Comparison of ENCODE assay signal across 22 mouse cellular contexts in the genomic region with DNA sequence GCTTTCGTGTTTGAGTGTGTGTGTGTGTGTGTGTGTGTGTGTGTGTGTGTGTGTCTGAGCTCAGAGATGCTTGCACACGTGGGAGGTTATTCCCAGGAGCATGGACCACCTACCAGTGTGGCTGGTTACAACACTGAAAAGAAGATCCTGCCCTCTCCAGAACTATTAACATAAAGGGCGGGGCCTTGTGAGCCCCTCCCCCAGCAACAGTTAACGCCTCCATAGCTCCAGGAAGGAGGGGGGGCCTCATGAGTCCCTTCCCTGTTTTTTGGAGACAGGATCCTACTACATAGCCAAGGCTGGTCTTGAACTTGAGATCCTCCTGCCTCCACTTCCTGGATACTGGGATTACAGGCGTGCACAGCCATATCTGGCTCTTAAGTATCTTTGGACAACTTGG. TPM values are rescaled to one million over a fixed set of nuclear protein-coding genes. Genes with fewer than 3 reads are reported as not detected.
DNase-seq lines count a peak whose midpoint lies in the region; ATAC-seq and TF ChIP-seq lines count a peak whose summit lies in the region.
"Had no signal": no experiment of that assay in that cellular context is flagged by ENCODE, and none has a peak within 500 bp of the region (broad histone marks: within the 10 kb centered on the region; RNA-seq: fewer than 3 reads in every experiment).

No protein-coding gene starts in this region.

- no peak overlapping the region for H3K4me3 ChIP-seq in liver, postnatal 0 days (ENCODE audit: low read depth, low read length)
- no peak overlapping the region for H3K4me3 ChIP-seq in ES-E14 (ENCODE audit: insufficient read depth in 1 of 2, low read depth in 1 of 2, low read length in 2 of 2, poor library complexity in 1 of 2, severe bottlenecking in 1 of 2)
- H3K4me3 ChIP-seq: embryonic facial prominence, embryonic 10.5 days; kidney, embryonic 15.5 days; liver, embryonic 15.5 days; megakaryocyte, embryonic 14.5 days; midbrain, embryonic 13.5 days had no signal

- ATAC-seq in liver, postnatal 0 days, result no peak
- peak; percentile 6; the same call in 1 of the 2 replicates for ATAC-seq in megakaryocyte progenitor cell, adult 5-6 weeks (replicated peaks; ENCODE audit: poor library complexity)
- ATAC-seq: forebrain, postnatal 0 days; midbrain, embryonic 13.5 days had no signal

- H3K27me3 ChIP-seq in liver, postnatal 0 days (ENCODE audit: insufficient read depth, low read length), result no peaks in the 10 kb centered on the region
- H3K27me3 ChIP-seq: kidney, embryonic 15.5 days; liver, embryonic 15.5 days; midbrain, embryonic 13.5 days had no signal

- no peak for TF ChIP-seq CTCF in liver, postnatal 0 days (IDR thresholded peaks at IDR 0.05; ENCODE audit: low read depth)

- no peak overlapping the region for H3K4me2 ChIP-seq in liver, postnatal 0 days (ENCODE audit: low read depth, low read length)
- H3K4me2 ChIP-seq: kidney, embryonic 15.5 days; liver, embryonic 15.5 days; midbrain, embryonic 13.5 days had no signal

- H3K9ac ChIP-seq in liver, postnatal 0 days (replicated peaks), result no peak overlapping the region
- H3K9ac ChIP-seq in ES-E14 (ENCODE audit: insufficient read depth, low read depth, low read length, poor library complexity, severe bottlenecking), result peak overlapping the region; percentile 26; the same call in 1 of the 2 replicates
- H3K9ac ChIP-seq: forebrain, postnatal 0 days; kidney, embryonic 15.5 days; liver, embryonic 15.5 days; midbrain, embryonic 13.5 days had no signal

- 42% methylated on average over 5 of the region's 5 CpGs for WGBS in liver, postnatal 0 days (ENCODE audit: insufficient replicate concordance)

- H3K27ac ChIP-seq in liver, postnatal 0 days (ENCODE audit: low read depth), result no peak overlapping the region
- no peak overlapping the region for H3K27ac ChIP-seq in ES-E14 (ENCODE audit: insufficient read depth, low read depth, low read length, poor library complexity, severe bottlenecking)
- H3K27ac ChIP-seq: embryonic facial prominence, embryonic 10.5 days; kidney, embryonic 15.5 days; midbrain, embryonic 13.5 days had no signal

- no peak for TF ChIP-seq EP300 in liver, postnatal 0 days (IDR thresholded peaks at IDR 0.05; ENCODE audit: low read depth)

- H3K4me1 ChIP-seq in liver, postnatal 0 days (ENCODE audit: insufficient read depth), result peaks cover 16% of the 10 kb centered on the region
- H3K4me1 ChIP-seq in ES-E14 (ENCODE audit: control insufficient read depth in 2 of 2, insufficient read depth in 2 of 2, low read length in 2 of 2, poor library complexity in 1 of 2), result peaks cover 1 to 9% of the 10 kb centered on the region in 2 experiments; a peak in 2 of 4 replicates
- H3K4me1 ChIP-seq: midbrain, embryonic 13.5 days had no signal

- DNase-seq in liver (peak; percentile 28), ES-E14 (ENCODE audit: low read depth, low spot score) (peak; percentile 51), ZHBTc4 (ENCODE audit: low read depth, low spot score) (peak; percentile 82)
- no peak for DNase-seq in liver, postnatal 0 days
- DNase-seq in right cerebral cortex, postnatal 4 days, result no peak
- no peak for DNase-seq in thymus, postnatal 36 days
- DNase-seq: adrenal gland, adult 2 months; cerebellum, adult 11-12 months; cerebellum, postnatal 10 days; forebrain, postnatal 0 days; gastrocnemius, postnatal 36 days; kidney, adult 11 months; spleen, adult 18-20 months; thymus, postnatal 4 days had no signal

- in situ Hi-C loops in ES-E14 (cut with MboI; ENCODE audit: low sequenced_read_pairs in 2 of 2, unreplicated experiment in 2 of 2), result no loop called here

- H3K9me3 ChIP-seq in liver, postnatal 0 days (ENCODE audit: low read length), result no peaks in the 10 kb centered on the region
- no peaks in the 10 kb centered on the region for H3K9me3 ChIP-seq in ES-E14 (ENCODE audit: control insufficient read depth, insufficient read depth, low read depth, low read length)
- H3K9me3 ChIP-seq: embryonic facial prominence, embryonic 10.5 days; kidney, embryonic 15.5 days; liver, embryonic 15.5 days; megakaryocyte, embryonic 14.5 days; midbrain, embryonic 13.5 days had no signal

- H3K36me3 ChIP-seq in liver, postnatal 0 days (replicated peaks; ENCODE audit: insufficient read depth, low read length), result no peaks in the 10 kb centered on the region; the same call in 1 of the 2 replicates
- no peaks in the 10 kb centered on the region for H3K36me3 ChIP-seq in ES-E14 (ENCODE audit: control insufficient read depth, insufficient read depth, low read length, poor library complexity, severe bottlenecking)

TF ChIP-seq in ES-E14, 5 proteins besides CTCF, POLR2A, EP300 and RAD21:
- TF ChIP-seq CHD2 (IDR thresholded peaks at IDR 0.05; ENCODE audit: low read depth, low read length) (no peak), MAFK (IDR thresholded peaks at IDR 0.05; ENCODE audit: insufficient read depth, low read depth, low read length) (no peak), ZNF384 (IDR thresholded peaks at IDR 0.05; ENCODE audit: low read depth, low read length) (no peak), HCFC1 (IDR thresholded peaks at IDR 0.05; ENCODE audit: borderline replicate concordance, insufficient read depth, low read length) (no peak), ZC3H11A (IDR thresholded peaks at IDR 0.05; ENCODE audit: borderline replicate concordance, low read depth, low read length) (no peak)

RNA-seq across cellular contexts. Expression of gene Cfap126, which starts 8.1 kb away (rescaled TPM):
- 0.90 and 1.5 TPM in 2 replicates for polyA plus RNA-seq in liver, postnatal 0 days (2015; fragmentation: Nextera tagmentation; extraction: Ambion mirVana)
- total RNA-seq in ES-E14 (2012; rRNA removed), result not detected in 2 replicates
- total RNA-seq in megakaryocyte progenitor cell, adult 5-6 weeks (2015), result 2.0 and 4.2 TPM in 2 replicates
- total RNA-seq in megakaryocyte progenitor cell, adult 5-6 weeks (2017), result 1.0 and 4.8 TPM in 2 replicates

RNA-seq across cellular contexts. Expression of gene Sdhc, which starts 28.6 kb away (rescaled TPM):
- 207 and 212 TPM in 2 replicates for polyA plus RNA-seq in liver, postnatal 0 days (2015; fragmentation: Nextera tagmentation; extraction: Ambion mirVana)
- 55.0 and 57.9 TPM in 2 replicates for total RNA-seq in ES-E14 (2012; rRNA removed)
- 154 and 160 TPM in 2 replicates for total RNA-seq in megakaryocyte progenitor cell, adult 5-6 weeks (2015)
- 63.2 and 69.4 TPM in 2 replicates for total RNA-seq in megakaryocyte progenitor cell, adult 5-6 weeks (2017)

RNA-seq across cellular contexts. Expression of gene Mpz, which starts 28.7 kb away (rescaled TPM):
- 0.05 and 0.12 TPM in 2 replicates for polyA plus RNA-seq in liver, postnatal 0 days (2015; fragmentation: Nextera tagmentation; extraction: Ambion mirVana)
- 0.36 TPM in 1 of 2 replicates, not detected in the other for total RNA-seq in ES-E14 (2012; rRNA removed)
- not detected in 2 replicates for total RNA-seq in megakaryocyte progenitor cell, adult 5-6 weeks (2015)
- not detected in 2 replicates for total RNA-seq in megakaryocyte progenitor cell, adult 5-6 weeks (2017)
- total RNA-seq: layer of hippocampus, postnatal 10 days had no signal
- polyA plus RNA-seq: heart, embryonic 14.5 days; liver, embryonic 15.5 days had no signal

RNA-seq across cellular contexts. Expression of gene Fcgr3, which starts 57.1 kb away (rescaled TPM):
- 40.3 and 41.8 TPM in 2 replicates for polyA plus RNA-seq in liver, postnatal 0 days (2015; fragmentation: Nextera tagmentation; extraction: Ambion mirVana)
- 0.32 and 0.40 TPM in 2 replicates for total RNA-seq in ES-E14 (2012; rRNA removed)
- total RNA-seq in megakaryocyte progenitor cell, adult 5-6 weeks (2015), result 384 and 416 TPM in 2 replicates
- total RNA-seq in megakaryocyte progenitor cell, adult 5-6 weeks (2017), result 406 and 474 TPM in 2 replicates

Comparison
In these comparisons a context has a peak if more than half of its experiments do, and no peak if none do; other contexts are left out.
1. DNase-seq: peak in liver (single experiment), ES-E14 (single experiment) and ZHBTc4 (single experiment); none in liver, postnatal 0 days (single experiment), right cerebral cortex, postnatal 4 days (single experiment) and thymus, postnatal 36 days (0 of 2).